Mouse (Mus musculus) liver, embryonic 15.5 days (tissue): ENCODE data around the gene Ppfia4. TPM values are rescaled to one million over a fixed set of nuclear protein-coding genes. Genes with fewer than 3 reads are reported as not detected.

Source experiments
- ATAC-seq: fragments of 200-750 bp; cut with Nextera tagmentation; 2 replicates; pipeline ENCODE4 v1.8.0; 2017; ENCODE audit warnings: moderate number of reproducible peaks, mild to moderate bottlenecking, moderate library complexity; ENCODE audit not compliant: insufficient read depth
- H3K27ac ChIP-seq: fragments of 300-500 bp; sonication (generic); replicated peaks from 2 replicates; pipeline ENCODE4 v1.5.1; 2015; ENCODE audit warnings: mild to moderate bottlenecking, inconsistent platforms
- H3K27me3 ChIP-seq: fragments of 300-500 bp; sonication (generic); 2 replicates; pipeline ENCODE4 v1.6.1; 2015; ENCODE audit warnings: mild to moderate bottlenecking, inconsistent platforms
- H3K36me3 ChIP-seq: fragments of 300-500 bp; sonication (generic); replicated peaks from 2 replicates; pipeline ENCODE4 v1.6.1; 2015; ENCODE audit warnings: moderate library complexity, mild to moderate bottlenecking, inconsistent platforms
- H3K4me1 ChIP-seq: fragments of 300-500 bp; sonication (generic); replicated peaks from 2 replicates; pipeline ENCODE4 v1.6.1; 2015; ENCODE audit warnings: inconsistent platforms
- H3K4me2 ChIP-seq: fragments of 300-500 bp; sonication (generic); 2 replicates; pipeline ENCODE4 v1.6.1; 2015; ENCODE audit warnings: moderate library complexity, mild to moderate bottlenecking, inconsistent platforms
- H3K4me3 ChIP-seq: fragments of 300-500 bp; sonication (generic); replicated peaks from 2 replicates; pipeline ENCODE4 v1.5.1; 2015; ENCODE audit warnings: mild to moderate bottlenecking, inconsistent platforms
- H3K9ac ChIP-seq: fragments of 300-500 bp; sonication (generic); 2 replicates; pipeline ENCODE4 v1.6.1; 2015; ENCODE audit warnings: moderate library complexity, mild to moderate bottlenecking, inconsistent platforms
- H3K9me3 ChIP-seq: fragments of 300-500 bp; sonication (generic); replicated peaks from 2 replicates; pipeline ENCODE4 v1.6.1; 2016; ENCODE audit warnings: inconsistent platforms
- WGBS: fragments of 180-500 bp; shearing (Covaris S2); methylation state at CpG from one replicate; pipeline ENCODE4 v1.1.7; 2015; ENCODE audit warnings: mixed read lengths; ENCODE audit not compliant: insufficient replicate concordance; 5-methylcytosine and 5-hydroxymethylcytosine counted together
- polyA plus RNA-seq: library from polyadenylated mRNA; unstranded; fragments of >200 nt; fragmentation: Nextera tagmentation; extraction: Ambion mirVana; gene quantifications from 2 replicates; pipeline ENCODE4 v1.2.1, GENCODE M21; 2015

Gene Ppfia4
- polyA plus RNA-seq, 1 experiment from 2014 or later, result 1.8 TPM

- Histone ChIP-seq H3K36me3 (peaks cover 79% of the 10 kb centered on the region), H3K4me2 (no peak overlapping the region)
- ATAC-seq, result no peak
Measured at GRCm38 (mm10) chr1:134357461-134357860, 24.7 kb upstream of the Ppfia4 start.

GRCm38 (mm10) chr1:134353326-134353725, 20.6 kb upstream of the Ppfia4 start:
- Histone ChIP-seq H3K4me2 (no peak overlapping the region), H3K27ac (no peak overlapping the region), H3K4me1 (peaks cover 2% of the 10 kb centered on the region), H3K36me3 (peaks cover 90% of the 10 kb centered on the region), H3K9ac (no peak overlapping the region), H3K27me3 (no peaks in the 10 kb centered on the region), H3K4me3 (no peak overlapping the region), H3K9me3 (no peaks in the 10 kb centered on the region)
- WGBS, result 92% methylated on average over 2 of the region's 2 CpGs
- ATAC-seq, result no peak

More at GRCm38 (mm10) chr1:134357461-134357860, 24.7 kb upstream of the Ppfia4 start:
- 69% methylated on average over 4 of the region's 4 CpGs for WGBS
- Histone ChIP-seq H3K4me3 (no peak overlapping the region), H3K27ac (0 out of 2 replicates have a peak overlapping the region, but pooled peaks have one; percentile 16), H3K27me3 (no peaks in the 10 kb centered on the region), H3K4me1 (peaks cover 30% of the 10 kb centered on the region), H3K9ac (no peak overlapping the region), H3K9me3 (no peaks in the 10 kb centered on the region)

- Histone ChIP-seq H3K27ac (no peak overlapping the region), H3K27me3 (peaks cover 17% of the 10 kb centered on the region), H3K9ac (no peak overlapping the region), H3K4me2 (no peak overlapping the region), H3K36me3 (peaks cover 62% of the 10 kb centered on the region), H3K4me1 (peaks cover 14% of the 10 kb centered on the region), H3K9me3 (no peaks in the 10 kb centered on the region), H3K4me3 (no peak overlapping the region)
- no peak for ATAC-seq
- 88% methylated on average over 9 of the region's 9 CpGs for WGBS
Measured at GRCm38 (mm10) chr1:134347791-134348190, 15.1 kb upstream of the Ppfia4 start.

GRCm38 (mm10) chr1:134345075-134345474, 12.3 kb upstream of the Ppfia4 start:
- ATAC-seq, result 0 out of 2 replicates have a peak, but pooled peaks have one; percentile 4
- Histone ChIP-seq H3K4me3 (peak overlapping the region; percentile 41), H3K4me2 (peak overlapping the region; percentile 69), H3K27me3 (peaks cover 25% of the 10 kb centered on the region), H3K9me3 (no peaks in the 10 kb centered on the region), H3K4me1 (peaks cover 14% of the 10 kb centered on the region), H3K9ac (no peak overlapping the region), H3K27ac (no peak overlapping the region), H3K36me3 (peaks cover 35% of the 10 kb centered on the region)
- 69% methylated on average over 4 of the region's 4 CpGs for WGBS

- Histone ChIP-seq H3K36me3 (peaks cover 27% of the 10 kb centered on the region), H3K27ac (no peak overlapping the region), H3K9ac (0 out of 2 replicates have a peak overlapping the region, but pooled peaks have one; percentile 18), H3K4me1 (peaks cover 14% of the 10 kb centered on the region), H3K4me3 (peak overlapping the region; percentile 41), H3K4me2 (peak overlapping the region; percentile 69), H3K9me3 (no peaks in the 10 kb centered on the region), H3K27me3 (peaks cover 25% of the 10 kb centered on the region)
- 5% methylated on average over 54 of the region's 54 CpGs for WGBS
- peak; percentile 86 for ATAC-seq
Measured at GRCm38 (mm10) chr1:134344005-134344950, 11.6 kb upstream of the Ppfia4 start.

GRCm38 (mm10) chr1:134343567-134343966, 10.8 kb upstream of the Ppfia4 start:
- H3K4me3 ChIP-seq, result no peak overlapping the region
- no peak overlapping the region for H3K9ac ChIP-seq
- no peak overlapping the region for H3K27ac ChIP-seq
- no peak for ATAC-seq
- H3K36me3 ChIP-seq, result peaks cover 24% of the 10 kb centered on the region
- H3K4me1 ChIP-seq, result peaks cover 14% of the 10 kb centered on the region
- H3K27me3 ChIP-seq, result peaks cover 25% of the 10 kb centered on the region
- H3K4me2 ChIP-seq, result 0 out of 2 replicates have a peak overlapping the region, but pooled peaks have one; percentile 69
- H3K9me3 ChIP-seq, result no peaks in the 10 kb centered on the region
- 16% methylated on average over 2 of the region's 2 CpGs for WGBS

- 73% methylated on average over 8 of the region's 8 CpGs for WGBS
Measured at GRCm38 (mm10) chr1:134342781-134343310, 10.1 kb upstream of the Ppfia4 start.

GRCm38 (mm10) chr1:134342278-134342664, 9.5 kb upstream of the Ppfia4 start:
- no peak overlapping the region for H3K4me2 ChIP-seq
- ATAC-seq, result no peak
- H3K27me3 ChIP-seq, result peaks cover 25% of the 10 kb centered on the region
- peaks cover 16% of the 10 kb centered on the region for H3K36me3 ChIP-seq
- no peak overlapping the region for H3K9ac ChIP-seq
- H3K4me3 ChIP-seq, result no peak overlapping the region
- peaks cover 14% of the 10 kb centered on the region for H3K4me1 ChIP-seq
- no peaks in the 10 kb centered on the region for H3K9me3 ChIP-seq
- WGBS, result 53% methylated on average over 2 of the region's 2 CpGs
- H3K27ac ChIP-seq, result no peak overlapping the region

More at GRCm38 (mm10) chr1:134342781-134343310, 10.1 kb upstream of the Ppfia4 start:
- H3K4me3 ChIP-seq, result no peak overlapping the region
- ATAC-seq, result no peak
- H3K9ac ChIP-seq, result no peak overlapping the region
- H3K27me3 ChIP-seq, result peaks cover 25% of the 10 kb centered on the region
- H3K9me3 ChIP-seq, result no peaks in the 10 kb centered on the region
- H3K4me2 ChIP-seq, result no peak overlapping the region
- peaks cover 14% of the 10 kb centered on the region for H3K4me1 ChIP-seq
- peaks cover 21% of the 10 kb centered on the region for H3K36me3 ChIP-seq
- no peak overlapping the region for H3K27ac ChIP-seq

- Histone ChIP-seq H3K4me3 (no peak overlapping the region), H3K36me3 (peaks cover 12% of the 10 kb centered on the region), H3K4me2 (no peak overlapping the region), H3K9ac (no peak overlapping the region), H3K4me1 (peaks cover 14% of the 10 kb centered on the region), H3K27ac (no peak overlapping the region), H3K9me3 (no peaks in the 10 kb centered on the region), H3K27me3 (peaks cover 25% of the 10 kb centered on the region)
- ATAC-seq, result no peak
- 62% methylated on average over 5 of the region's 5 CpGs for WGBS
Measured at GRCm38 (mm10) chr1:134341641-134342277, 9.0 kb upstream of the Ppfia4 start.

GRCm38 (mm10) chr1:134339757-134340619, 7.3 kb upstream of the Ppfia4 start:
- 84% methylated on average over 18 of the region's 18 CpGs for WGBS
- ATAC-seq, result no peak
- H3K9me3 ChIP-seq, result no peaks in the 10 kb centered on the region
- no peak overlapping the region for H3K27ac ChIP-seq
- H3K4me1 ChIP-seq, result peaks cover 16% of the 10 kb centered on the region
- H3K27me3 ChIP-seq, result peaks cover 25% of the 10 kb centered on the region
- H3K4me2 ChIP-seq, result no peak overlapping the region
- no peak overlapping the region for H3K4me3 ChIP-seq
- H3K9ac ChIP-seq, result no peak overlapping the region
- no peaks in the 10 kb centered on the region for H3K36me3 ChIP-seq
